Mouse (Mus musculus) cerebellum, adult 18-20 months (tissue): ENCODE results near the gene Enoph1.

Experiments
- DNase-seq, 2 experiments: peaks; one replicate each; pipeline ENCODE4 v3.0.0; 2021

Enoph1 gene

DNA sequence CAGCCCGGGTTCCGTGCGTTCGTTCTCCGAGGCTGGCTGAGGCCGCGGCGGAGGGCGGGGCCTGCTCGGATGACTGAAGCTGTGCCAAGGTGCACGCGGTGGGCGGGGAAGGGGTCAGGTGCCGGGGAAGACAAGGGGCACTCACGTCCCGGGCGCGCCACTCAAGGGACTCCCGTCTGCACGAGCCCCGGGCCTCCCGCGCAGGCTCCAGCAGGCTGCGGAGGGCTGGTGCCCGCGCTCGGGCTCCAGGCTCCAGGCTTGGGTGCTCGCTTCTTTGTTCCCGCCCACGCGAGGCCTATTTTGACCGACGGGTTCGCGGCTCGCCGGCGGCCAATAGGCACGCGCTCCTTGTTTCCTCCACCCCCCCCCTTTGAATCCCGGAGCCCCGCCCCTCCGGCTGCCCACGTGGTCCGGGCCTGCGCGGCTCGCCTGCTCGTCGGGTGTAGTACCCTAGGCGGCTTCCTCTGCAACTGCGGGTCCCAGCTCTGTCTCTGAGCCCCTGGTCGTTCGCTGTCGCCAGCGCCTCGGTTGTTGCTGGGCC lies at the start of gene Enoph1, which contains the start of gene Hnrnpdl:
Enoph1 (plus strand) TSS at position 384 of the 541 bp plus-strand sequence.
Hnrnpdl (minus strand) TSS at position 63 of the 541 bp plus-strand sequence.
- peak; percentile 93 to 95 for DNase-seq

DNA sequence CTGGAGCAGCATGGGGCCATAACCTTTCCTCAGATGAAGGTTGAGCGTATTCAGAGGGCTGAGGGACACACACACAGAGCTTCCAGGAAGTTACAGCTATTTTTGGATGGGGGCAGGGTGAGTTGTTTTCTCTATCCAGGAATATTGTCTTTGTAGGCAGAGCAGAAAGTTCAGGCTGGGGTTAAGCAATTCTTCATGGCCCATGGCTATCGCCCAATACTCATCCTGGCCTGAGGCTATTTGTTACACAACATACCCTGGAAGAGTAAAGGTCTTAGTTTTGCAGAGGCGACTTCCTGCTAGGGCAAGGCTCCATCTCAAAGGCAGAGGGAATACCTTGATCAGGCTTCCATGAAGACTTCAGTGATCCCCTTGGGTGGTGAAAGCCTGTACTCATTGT lies 45.6 kb upstream of the Enoph1 start:
- no peak for DNase-seq

DNA sequence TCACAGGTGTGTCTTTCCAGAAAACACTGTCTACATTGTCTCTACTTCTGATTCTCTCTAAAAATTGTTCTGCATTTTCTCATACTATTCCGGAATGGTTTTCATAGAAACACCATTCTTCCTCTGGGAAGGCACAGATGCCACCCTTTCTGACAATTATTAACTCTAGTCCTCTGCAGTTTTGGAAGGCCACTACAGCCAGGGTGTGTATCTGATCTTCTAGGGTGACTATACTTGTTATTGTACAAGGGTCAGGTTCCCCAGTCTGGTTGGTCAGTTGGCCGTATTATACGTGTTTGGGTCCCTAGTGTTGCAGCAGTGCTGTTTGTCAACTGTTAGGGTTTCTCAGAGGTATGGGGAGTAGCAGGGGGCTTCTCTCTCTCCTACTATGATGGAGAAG lies 45.1 kb upstream of the Enoph1 start:
- DNase-seq = no peak

DNA sequence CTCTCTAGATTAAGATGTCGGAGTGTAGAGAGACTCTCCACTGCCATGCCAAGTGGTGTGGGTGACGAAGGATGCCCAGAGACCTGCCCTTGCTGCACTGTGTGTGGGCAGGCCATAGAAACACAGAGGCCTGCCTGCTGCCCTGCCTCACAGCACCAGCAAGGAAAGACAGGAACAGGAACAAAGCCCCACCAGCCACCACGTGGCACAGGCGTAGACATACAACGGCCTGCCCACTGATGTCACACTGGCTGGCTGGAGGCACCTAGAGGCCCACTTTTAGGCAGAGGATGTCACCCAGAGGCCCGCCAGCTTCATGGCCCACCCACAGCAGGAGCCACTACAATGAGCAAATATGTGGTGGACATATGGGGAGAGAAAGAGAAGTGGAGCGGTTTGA lies 39.7 kb upstream of the Enoph1 start:
- no peak for DNase-seq

DNA sequence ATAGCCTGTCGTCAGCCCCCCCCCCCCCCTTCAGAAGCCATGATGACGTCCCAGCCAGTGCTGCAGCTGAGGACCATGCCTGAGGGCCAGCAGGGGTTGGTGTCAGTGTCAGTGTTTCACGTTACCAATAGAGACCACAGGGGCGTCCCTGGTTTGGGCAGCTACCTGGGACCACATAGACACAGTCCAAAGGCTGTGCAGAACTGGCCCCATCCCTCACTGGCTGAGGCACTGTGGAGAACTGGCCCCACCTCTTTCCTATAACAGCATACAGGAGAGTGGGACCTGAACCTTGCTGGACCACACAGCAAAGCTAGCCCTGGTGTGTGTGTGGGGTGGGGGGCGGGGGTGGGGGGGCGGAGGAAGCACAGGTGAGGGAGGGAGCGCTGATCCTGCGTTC lies 39.3 kb upstream of the Enoph1 start:
- no peak for DNase-seq

DNA sequence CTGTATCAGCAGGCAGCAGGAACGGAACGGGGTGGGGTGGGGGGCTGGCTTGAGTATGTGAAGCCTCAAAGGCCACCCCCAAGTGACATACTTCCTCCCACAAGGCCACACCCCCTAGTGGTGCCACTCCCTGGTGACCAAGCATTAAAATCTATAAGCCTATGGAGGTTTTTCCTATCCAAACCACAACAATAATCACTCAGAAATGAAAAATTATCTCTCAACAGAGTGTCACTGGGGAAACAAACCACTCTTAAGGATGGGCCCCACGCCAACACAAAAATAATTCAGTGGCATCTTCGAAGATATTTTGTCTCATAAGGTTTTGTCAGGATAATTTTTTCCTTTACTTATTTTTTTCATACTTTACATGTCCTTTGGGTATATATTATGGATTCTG lies 35.9 kb upstream of the Enoph1 start:
- DNase-seq = no peak

DNA sequence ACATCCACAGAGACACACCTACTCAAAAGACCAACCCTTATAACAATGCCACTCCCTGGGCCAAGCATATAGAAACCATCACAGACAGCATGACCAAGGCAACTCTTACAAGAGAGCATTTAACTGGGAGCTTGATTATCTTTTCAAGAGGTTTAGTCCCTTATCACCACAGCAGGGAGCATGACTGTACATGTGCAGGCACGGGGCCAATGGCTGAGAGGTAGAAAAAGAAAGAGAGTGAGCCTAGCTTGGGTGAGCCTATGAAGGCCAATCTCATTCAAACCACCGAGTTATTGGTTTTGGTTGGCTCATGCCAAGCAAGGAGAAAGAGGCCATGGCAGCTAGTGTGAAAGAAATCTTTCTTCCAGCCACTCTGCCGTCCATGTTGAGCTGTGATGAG lies 34.4 kb upstream of the Enoph1 start:
- DNase-seq = no peak

DNA sequence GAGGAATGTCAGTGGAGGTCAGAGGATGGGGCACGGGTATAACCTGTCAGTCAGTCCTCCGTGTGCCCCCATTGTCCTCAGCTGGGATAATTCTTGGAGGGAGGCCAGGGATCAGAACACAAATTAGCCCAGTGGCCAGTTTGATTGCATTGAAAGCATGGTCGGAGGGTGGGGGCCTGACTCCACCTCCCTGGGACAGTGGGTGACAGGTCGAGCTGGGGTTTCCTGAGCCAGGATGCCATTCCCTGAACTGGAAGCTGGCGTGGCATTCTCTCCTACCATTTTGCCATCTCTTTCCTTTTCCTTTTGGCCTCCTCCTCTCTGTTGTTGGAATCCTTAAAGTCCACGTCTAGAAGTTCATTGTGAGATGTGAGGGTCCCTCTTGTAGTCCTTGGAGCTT lies 33.9 kb upstream of the Enoph1 start:
- no peak for DNase-seq

DNA sequence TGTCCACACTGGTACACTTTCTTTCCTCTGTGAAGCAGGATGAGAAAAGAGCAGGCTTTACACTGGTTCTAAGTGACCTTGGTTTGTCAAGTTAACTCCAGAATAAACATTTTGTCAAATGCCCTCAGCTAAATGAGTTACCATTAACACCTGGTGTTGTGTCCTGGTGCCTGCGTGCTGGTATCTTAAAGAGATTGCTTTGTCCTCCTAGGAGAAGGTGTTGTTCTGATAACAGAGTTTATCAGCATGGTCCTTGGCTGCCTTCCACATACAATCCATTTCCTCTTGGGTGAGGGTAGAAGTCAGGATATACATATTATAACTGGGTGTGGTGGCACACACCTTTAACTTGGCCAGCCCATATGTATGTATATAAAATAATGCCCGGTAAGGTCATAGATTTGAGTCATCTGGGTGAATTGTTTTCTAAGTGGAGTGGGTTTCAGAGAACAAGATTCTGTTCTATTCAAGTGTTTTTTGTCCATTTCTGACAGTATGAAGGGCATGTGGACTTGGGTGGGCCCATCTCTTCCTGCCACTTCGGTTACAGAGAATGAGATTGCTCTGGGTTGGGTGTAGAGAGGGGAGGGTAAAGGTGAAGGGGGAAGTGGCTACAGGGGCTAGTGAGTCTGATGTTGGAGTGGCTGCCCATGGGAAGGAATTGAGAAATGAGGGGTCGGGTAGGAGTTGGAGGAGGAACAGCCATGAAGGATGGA lies 33.3 kb upstream of the Enoph1 start:
- DNase-seq = no peak

DNA sequence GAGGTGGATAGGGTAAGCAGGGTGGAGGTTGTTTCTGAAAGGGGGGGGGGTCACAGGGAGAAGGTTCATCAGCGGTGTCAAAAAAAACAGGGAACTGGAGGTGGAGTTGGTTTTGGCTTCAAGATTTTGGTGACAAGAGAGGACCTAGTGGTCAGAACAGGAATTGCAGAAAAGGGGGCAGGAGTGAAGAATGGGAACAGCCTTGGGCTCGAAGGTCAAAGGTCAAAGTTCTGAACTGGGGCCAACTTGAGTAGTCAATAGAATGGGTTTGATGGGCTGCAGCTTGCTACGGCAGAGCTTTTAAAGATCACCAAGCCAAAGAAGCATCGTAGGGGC lies 32.8 kb upstream of the Enoph1 start:
- no peak for DNase-seq

DNA sequence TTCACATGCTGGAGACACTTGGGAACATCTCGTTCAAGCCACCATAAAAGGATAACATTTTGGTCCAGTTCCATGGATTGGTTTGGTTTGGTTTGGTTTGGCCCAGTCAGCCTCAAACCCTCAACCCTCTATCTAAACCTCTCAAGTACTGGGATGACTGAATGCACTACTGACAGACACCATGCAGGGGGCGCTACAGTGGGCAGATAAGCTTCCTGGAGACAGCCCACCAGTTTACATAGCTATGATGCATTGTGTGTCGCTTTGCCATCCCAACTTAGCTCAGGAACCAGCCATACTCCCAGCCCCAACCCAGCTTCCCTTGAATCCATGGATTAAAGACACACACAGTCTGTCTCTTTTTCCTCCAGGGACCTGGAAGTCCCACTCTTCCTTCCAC lies 31.3 kb upstream of the Enoph1 start:
- no peak for DNase-seq

DNA sequence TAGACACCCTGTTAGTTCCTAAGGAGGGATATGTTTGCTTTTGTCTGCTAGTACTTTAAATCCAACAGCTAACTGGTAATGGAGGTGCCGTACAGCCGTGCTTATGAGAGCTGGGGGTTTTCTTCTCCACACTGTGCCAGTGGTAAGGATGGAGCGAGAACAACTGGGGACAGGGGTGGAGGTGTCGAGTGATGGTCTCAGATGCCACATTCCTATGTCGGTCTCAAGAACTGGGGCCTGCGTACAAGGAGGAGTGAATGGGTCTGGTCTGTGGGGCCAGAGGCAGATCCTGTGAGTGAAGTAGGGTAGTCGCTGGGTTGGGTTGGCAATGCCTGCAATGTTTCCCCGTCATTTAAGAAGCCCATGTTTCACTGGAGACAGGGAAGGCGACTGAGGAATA lies 27.2 kb upstream of the Enoph1 start:
- no peak for DNase-seq

DNA sequence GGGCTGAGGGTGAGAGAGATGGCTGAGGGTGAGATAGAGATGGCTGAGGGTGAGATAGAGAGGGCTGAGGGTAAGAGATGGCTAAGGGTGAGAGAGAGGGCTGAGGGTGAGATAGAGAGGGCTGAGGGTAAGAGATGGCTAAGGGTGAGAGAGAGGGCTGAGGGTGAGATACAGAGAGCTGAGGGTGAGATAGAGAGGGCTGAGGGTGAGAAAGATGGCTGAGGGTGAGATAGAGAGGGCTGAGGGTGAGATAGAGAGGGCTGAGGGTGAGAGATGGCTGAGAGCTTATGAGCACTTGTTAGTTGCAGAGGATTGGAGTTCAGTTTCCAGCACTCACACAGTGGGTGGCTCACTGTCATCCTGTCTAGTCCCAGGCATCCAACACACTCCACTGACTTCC lies 19.7 kb upstream of the Enoph1 start:
- no peak for DNase-seq

DNA sequence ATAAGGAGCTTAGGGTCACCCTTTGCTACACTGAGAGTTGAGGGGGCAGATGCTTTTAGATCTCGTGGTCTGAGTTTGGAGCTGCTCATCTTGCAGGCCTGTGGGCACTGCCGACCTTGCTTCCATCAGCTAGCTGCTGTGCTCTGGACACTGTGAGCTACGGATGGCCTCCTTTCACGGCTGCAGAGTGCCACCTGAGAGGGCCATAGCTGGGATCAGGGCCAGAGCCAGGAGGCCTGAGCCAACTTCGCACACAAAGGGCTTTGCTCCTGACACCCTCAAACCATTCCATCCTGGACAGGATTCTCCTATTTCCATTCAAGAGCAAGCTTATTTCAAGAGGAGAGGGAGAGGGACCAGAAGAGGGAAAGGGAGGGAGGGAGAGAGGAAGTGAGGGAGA lies 15.4 kb upstream of the Enoph1 start:
- DNase-seq = peak; percentile 53 to 56

DNA sequence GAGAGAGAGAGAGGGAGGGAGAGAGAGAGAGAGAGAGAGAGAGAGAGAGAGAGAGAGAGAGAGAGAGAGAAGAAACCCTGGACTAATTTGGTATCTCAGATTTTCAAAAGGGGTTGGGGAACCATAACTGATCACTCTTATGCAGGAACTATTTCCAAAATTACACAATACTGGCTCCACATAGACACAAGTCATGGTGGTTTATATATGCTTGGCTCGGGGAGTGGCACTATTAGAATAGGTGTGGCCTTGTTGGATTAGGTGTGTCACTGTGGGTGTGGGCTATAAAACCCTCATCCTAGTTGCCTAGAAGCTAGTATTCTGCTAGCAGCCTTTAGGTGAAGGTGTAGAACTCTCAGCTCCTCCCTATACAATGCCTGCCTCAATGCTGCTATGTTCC lies 14.9 kb upstream of the Enoph1 start:
- no peak for DNase-seq

DNA sequence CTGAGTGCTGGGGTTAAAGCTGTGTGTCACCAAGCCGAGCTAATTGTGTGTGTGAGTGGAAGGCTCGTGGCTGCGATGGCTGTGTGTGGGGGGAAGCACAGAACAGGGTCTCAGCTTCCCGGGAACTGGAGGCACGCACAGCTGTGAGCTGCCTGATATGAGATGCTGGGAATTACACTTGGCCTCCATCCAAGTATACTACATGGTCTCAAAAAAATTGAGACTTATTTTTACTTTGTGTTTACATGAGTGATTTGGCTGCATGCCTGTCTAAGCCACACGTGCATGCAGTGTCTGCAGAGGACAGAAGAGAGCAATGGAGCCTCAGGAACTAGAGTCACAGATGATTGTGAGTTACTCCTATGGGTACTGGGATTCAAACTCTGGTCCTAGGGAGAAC lies 9.7 kb upstream of the Enoph1 start:
- DNase-seq = no peak

DNA sequence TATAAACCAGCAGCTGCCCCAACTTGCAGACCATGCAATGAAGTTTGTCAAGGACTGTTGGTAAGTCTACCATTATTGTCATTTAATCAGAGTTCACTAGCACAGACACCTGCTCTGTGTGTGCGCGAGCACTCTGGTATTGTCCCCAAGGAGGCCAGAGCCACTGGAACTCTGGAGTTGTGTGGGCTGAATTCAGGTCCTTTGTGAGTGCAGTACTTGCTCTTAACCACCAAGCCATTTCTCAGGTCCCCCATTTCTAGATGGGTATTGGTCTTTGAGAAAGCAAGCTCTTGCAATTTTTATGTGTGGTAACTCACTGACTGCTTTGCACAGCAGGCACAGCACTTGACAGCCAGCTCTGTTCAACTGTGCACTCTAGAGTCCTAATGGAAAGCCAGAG lies 7.7 kb upstream of the Enoph1 start:
- DNase-seq = no peak

DNA sequence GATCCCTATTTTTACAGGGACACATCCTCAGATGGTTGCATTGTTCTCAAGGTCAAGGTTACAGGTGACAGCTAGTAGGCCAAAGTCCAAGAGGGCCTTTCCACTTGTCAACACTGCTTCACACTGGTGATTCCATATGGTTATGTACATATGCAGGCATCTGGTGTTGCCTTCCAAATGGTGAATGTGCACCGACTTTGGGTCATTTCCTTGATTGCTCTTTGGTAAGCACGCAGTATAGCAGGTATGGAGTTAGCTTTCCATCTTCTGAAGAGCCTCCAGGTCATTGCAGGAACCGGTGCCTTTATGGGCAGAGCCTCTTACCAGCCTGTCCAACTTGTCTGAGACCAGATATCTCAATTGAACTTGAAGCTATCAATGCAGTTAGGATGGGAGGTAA lies 7.1 kb upstream of the Enoph1 start:
- no peak for DNase-seq

DNA sequence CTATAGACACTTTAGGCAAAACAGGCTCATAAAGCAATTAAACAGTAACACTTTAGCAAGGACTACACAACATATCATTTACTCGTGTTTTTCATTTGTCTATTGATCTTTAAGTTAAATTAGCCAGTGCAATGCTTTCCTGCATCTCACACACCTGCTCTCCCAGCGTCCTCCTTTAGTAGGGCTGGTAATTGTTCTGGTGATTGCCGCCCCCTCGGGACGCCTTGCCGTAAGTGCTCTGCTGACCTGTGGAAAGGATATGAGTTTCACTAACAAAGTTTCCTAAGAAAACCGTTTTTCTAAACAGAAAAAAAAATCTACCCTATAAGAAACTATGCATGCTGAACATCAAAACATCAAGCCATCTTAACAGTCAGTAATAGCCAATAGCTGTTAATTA lies 3.8 kb upstream of the Enoph1 start:
- DNase-seq = no peak

DNA sequence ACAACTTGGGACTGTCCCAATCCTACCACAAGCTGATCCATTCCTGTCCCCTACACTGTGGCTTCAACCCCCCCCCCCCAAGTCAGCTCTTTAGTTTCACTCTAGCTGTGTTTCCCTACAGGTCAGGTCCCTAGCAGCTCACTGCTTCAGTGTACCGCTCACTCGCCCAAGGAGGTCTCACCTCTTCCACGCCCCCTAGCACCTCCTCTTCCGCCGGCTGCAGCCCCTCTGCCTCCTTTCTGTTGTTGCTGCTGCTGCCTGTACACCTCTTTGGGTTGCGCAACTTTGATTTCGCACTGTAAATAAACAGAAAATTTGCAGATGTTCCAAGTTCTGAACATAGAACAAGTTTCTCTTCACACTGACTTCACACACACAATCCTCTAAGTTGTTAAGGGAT lies 3.1 kb upstream of the Enoph1 start:
- DNase-seq = no peak

DNA sequence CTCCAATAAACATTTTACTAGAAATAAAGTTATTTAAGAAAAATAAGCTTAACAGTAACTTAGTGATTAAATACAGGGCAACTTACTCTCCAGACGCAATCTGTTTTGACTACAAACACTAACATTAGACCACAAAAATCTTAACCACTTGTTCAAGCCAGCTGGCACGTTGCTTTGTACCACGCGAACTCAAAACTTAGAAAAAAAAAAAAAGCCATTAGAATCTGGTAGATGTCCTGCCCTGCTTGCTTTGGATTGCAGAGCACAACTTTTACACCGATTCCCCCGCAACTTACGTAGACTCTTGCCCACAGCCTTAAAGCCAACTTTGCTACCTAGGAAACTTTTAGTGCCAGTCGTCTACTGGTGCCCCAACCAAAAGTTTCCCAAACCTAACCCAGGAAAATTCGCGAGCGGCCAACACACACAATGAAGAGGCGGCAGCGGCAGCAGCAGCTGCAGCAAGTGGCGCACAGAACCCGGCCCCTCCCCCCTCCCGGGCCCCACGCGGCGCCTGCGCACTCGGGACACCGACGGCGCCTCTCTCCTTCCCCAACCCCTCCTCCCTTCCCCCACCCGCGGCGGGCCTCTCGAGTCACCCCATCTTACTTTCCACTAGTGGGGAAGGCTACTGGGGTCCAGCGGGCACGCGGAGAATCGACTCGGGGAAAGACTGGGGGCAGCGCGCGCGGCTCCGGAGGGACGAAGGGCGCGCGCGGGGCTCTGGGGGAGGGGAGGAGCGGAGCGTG lies 1.6 kb upstream of the Enoph1 start:
- DNase-seq = peak; percentile 87 to 91

DNA sequence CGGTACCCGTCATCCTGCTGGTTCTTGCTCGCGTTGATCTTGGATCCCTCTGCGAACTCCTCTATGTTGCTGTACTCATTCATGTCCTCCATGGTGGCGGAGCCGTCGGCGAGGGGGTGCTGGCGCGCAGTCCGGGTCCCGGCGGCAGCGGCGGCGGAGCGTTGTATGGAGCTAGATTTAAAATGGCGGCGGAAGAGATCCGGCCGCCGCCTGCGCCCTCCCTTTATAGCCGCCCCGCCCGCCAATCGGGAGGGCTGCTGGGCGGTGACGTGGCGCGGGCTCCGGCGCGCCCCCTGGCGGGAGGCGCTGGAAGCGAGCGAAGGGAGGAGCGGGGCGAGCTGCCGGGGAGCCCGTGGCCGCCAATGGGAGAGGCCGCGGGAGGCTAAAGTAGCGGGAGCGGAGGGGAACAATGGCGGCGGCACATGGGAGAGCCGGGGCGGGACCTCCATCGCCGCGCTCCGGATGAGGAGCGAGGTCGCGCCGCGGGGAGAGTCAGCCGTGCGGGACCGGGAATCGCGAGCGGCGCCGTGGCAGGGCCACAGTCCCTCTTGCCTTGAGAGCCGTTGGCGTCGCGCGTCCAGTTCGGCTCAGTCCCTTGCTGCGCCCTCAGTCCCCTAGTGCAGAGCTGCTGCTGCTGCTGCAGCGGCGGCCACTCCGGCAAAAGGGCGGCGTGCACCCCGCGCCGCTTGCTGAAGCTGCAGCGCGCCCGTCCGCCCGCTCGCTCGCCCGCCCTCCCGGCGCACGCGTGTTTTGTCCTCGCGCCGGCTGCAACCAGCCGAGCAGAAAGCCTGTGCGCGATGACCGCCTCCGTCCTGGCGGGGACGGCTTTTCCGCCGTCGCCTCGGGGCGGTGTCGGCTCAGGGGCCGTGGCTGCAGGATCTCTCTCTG lies 827 bp upstream of the Enoph1 start:
- peak; percentile 94 to 99 for DNase-seq

DNA sequence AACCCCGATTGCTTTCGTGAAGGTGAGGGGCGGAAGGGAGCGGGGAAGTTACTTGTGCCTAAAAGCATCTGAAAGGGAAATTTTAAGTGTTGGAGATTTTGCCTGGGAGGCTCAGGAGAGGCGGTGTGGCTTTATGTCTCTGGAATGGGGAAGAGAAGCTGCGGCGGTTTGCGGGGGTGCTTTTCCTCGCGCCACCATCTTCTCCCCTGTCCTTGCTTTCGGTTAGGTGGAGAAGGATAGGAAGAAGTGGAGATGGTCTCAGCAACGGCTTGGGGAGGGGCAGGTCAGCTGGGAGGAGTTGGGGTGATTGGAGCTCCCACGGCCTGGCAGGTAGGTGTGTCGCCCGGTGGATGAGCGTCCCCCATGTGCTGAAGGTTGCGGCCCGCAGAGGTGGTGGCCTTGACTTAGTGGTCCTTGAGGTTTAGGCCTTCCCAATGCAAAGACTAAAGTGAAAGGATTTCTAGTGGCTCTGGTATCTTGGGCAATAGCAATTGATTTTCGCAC lies 548 bp downstream of the Enoph1 start:
- DNase-seq = peak in 1 of 2 experiments; percentile 50
